Mouse (Mus musculus): ENCODE measurements around the gene Pcmt1.

The Pcmt1 gene

GRCm38 (mm10) chr10:7589592-7590233 lies 91.2 kb downstream of the Pcmt1 start, which contains the start of gene Lrp11:
Gene Lrp11 (plus strand): TSS chr10:7589800.
- peak; percentile 97 for DNase-seq (ENCODE audit: low read depth, low spot score)

GRCm38 (mm10) chr10:7586771-7587170 lies 94.2 kb downstream of the Pcmt1 start:
- DNase-seq (ENCODE audit: low read depth, low spot score) = no peak

GRCm38 (mm10) chr10:7582891-7583557 lies 97.9 kb downstream of the Pcmt1 start:
- DNase-seq (ENCODE audit: low read depth, low spot score) = no peak

GRCm38 (mm10) chr10:7582157-7582890 lies 98.6 kb downstream of the Pcmt1 start:
- peak; percentile 75 for DNase-seq (ENCODE audit: low read depth, low spot score)

GRCm38 (mm10) chr10:7581401-7581800 lies 99.5 kb downstream of the Pcmt1 start:
- peak; percentile 55 for DNase-seq (ENCODE audit: low read depth, low spot score)
